Mouse (Mus musculus) intestine, embryonic 14.5 days (tissue): ENCODE data around the gene Adgra1. TPM values are rescaled to one million over a fixed set of nuclear protein-coding genes. Genes with fewer than 3 reads are reported as not detected.

Experiments used
- ATAC-seq: fragments of 200-750 bp; cut with Nextera tagmentation; replicated peaks from 2 replicates; pipeline ENCODE4 v1.8.0; 2017; ENCODE audit warnings: low read depth, moderate number of reproducible peaks, moderate TSS enrichment, moderate library complexity; ENCODE audit not compliant: low FRiP score, low TSS enrichment
- DNase-seq: peaks from one replicate; pipeline ENCODE4 v3.0.0-alpha.2; 2018; ENCODE audit warnings: low spot score
- H3K27ac ChIP-seq: fragments of 300-500 bp; sonication (generic); 2 replicates; pipeline ENCODE4 v1.5.1; 2014; ENCODE audit warnings: low read depth, mild to moderate bottlenecking, control low read depth
- H3K27me3 ChIP-seq: fragments of 300-500 bp; sonication (generic); replicated peaks from 2 replicates; pipeline ENCODE4 v1.6.1; 2014; ENCODE audit warnings: low read length, control low read depth; ENCODE audit not compliant: control insufficient read depth, insufficient read depth
- H3K36me3 ChIP-seq: fragments of 300-500 bp; sonication (generic); 2 replicates; pipeline ENCODE4 v1.6.1; 2014; ENCODE audit warnings: low read length, control low read depth; ENCODE audit not compliant: control insufficient read depth, insufficient read depth
- H3K4me1 ChIP-seq: fragments of 300-500 bp; sonication (generic); replicated peaks from 2 replicates; pipeline ENCODE4 v1.6.1; 2014; ENCODE audit warnings: low read length, control low read depth, mixed read lengths; ENCODE audit not compliant: control insufficient read depth, insufficient read depth
- H3K4me2 ChIP-seq: fragments of 300-500 bp; sonication (generic); 2 replicates; pipeline ENCODE4 v1.6.1; 2014; ENCODE audit warnings: low read length
- H3K4me3 ChIP-seq: fragments of 300-500 bp; sonication (generic); 2 replicates; pipeline ENCODE4 v1.5.1; 2014; ENCODE audit warnings: low read depth, low read length, control low read depth, mixed read lengths
- H3K9ac ChIP-seq: fragments of 300-500 bp; sonication (generic); 2 replicates; pipeline ENCODE4 v1.6.1; 2014; ENCODE audit warnings: mild to moderate bottlenecking, low read length
- H3K9me3 ChIP-seq: fragments of 300-500 bp; sonication (generic); 2 replicates; pipeline ENCODE4 v1.6.1; 2016; ENCODE audit warnings: low read length, control low read depth; ENCODE audit not compliant: control insufficient read depth
- WGBS: fragments of 180-500 bp; shearing (Covaris S2); extraction: QIAGEN DNeasy Blood & Tissue Kit; methylation state at CpG from one replicate; pipeline ENCODE4 v1.1.7; 2014; 5-methylcytosine and 5-hydroxymethylcytosine counted together
- polyA plus RNA-seq: library from polyadenylated mRNA; unstranded; fragments of >200 nt; fragmentation: Nextera tagmentation; extraction: Ambion mirVana; gene quantifications from 2 replicates; pipeline ENCODE4 v1.2.1, GENCODE M21; 2014

Adgra1 gene
- polyA plus RNA-seq, 1 experiment from 2014 or later = 0.50 TPM

GRCm38 (mm10) chr7:139810036-139810435, 23.9 kb upstream of the Adgra1 start:
- Histone ChIP-seq H3K9me3 (no peaks in the 10 kb centered on the region), H3K9ac (no peak overlapping the region), H3K4me3 (no peak overlapping the region), H3K27ac (no peak overlapping the region), H3K27me3 (no peaks in the 10 kb centered on the region), H3K4me1 (no peaks in the 10 kb centered on the region), H3K36me3 (no peaks in the 10 kb centered on the region), H3K4me2 (no peak overlapping the region)
- no peak for DNase-seq
- 77% methylated on average over 6 of the region's 6 CpGs for WGBS
- no peak for ATAC-seq

DNA sequence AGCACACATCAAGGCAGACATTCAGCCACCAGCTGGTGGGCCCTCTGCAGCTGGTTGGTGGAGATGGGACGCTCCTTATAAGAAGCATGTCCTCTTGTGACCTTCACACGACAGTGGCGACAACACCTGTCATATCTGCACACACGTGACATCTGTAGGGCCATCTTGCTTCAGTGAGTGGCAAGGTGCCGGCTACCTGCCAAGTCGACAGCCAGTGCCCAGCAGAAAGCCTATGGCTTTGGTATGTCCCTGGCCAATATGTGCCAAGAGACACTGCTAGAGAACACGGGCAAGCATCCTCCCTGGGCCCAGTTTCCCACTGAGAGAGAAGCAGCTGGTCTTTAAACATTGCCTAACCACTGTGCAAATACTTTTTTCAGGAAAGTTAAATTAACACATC, 22.3 kb upstream of the Adgra1 start:
- Histone ChIP-seq H3K4me1 (no peaks in the 10 kb centered on the region), H3K4me3 (no peak overlapping the region), H3K9ac (no peak overlapping the region), H3K4me2 (no peak overlapping the region), H3K36me3 (no peaks in the 10 kb centered on the region), H3K27ac (no peak overlapping the region), H3K27me3 (no peaks in the 10 kb centered on the region), H3K9me3 (no peaks in the 10 kb centered on the region)
- WGBS = 86% methylated on average over 7 of the region's 7 CpGs
- DNase-seq = no peak
- no peak for ATAC-seq

- H3K9ac ChIP-seq = no peak overlapping the region
- H3K4me3 ChIP-seq = no peak overlapping the region
- H3K4me1 ChIP-seq = no peaks in the 10 kb centered on the region
- no peaks in the 10 kb centered on the region for H3K27me3 ChIP-seq
- 84% methylated on average over 6 of the region's 6 CpGs for whole genome bisulfite sequencing
- no peak for DNase-seq
- no peak for ATAC-seq
- no peak overlapping the region for H3K27ac ChIP-seq
- no peak overlapping the region for H3K4me2 ChIP-seq
- no peaks in the 10 kb centered on the region for H3K36me3 ChIP-seq
- H3K9me3 ChIP-seq = no peaks in the 10 kb centered on the region
Measured at GRCm38 (mm10) chr7:139813577-139814207, 20.3 kb upstream of the Adgra1 start.

- DNase-seq = no peak
- H3K36me3 ChIP-seq = no peaks in the 10 kb centered on the region
- no peaks in the 10 kb centered on the region for H3K4me1 ChIP-seq
- H3K27ac ChIP-seq = no peak overlapping the region
- no peak overlapping the region for H3K4me3 ChIP-seq
- no peak for ATAC-seq
- no peaks in the 10 kb centered on the region for H3K9me3 ChIP-seq
- no peak overlapping the region for H3K4me2 ChIP-seq
- H3K27me3 ChIP-seq = no peaks in the 10 kb centered on the region
- 56% methylated on average over 12 of the region's 12 CpGs for WGBS
- H3K9ac ChIP-seq = no peak overlapping the region
Measured at GRCm38 (mm10) chr7:139822301-139823010, 11.5 kb upstream of the Adgra1 start.

DNA sequence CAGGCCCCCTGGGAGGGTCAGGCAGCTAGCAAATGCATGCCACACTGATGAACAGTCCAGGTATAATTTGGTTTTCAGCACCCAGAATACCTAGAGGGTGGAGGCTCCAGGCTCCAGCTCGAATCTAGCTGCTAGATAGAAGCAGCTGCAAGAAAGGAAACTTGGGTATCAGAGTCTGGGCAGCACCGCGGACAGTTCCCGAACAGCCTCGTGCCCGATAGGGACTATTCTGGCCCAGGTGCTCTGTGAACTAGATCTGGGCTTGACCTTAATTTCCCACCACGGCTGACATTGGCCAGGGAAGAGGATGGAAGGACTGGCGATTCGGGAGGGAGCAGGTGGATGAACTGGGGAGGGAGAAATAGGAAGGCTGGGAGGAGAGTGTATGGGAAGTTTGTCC, 6.3 kb upstream of the Adgra1 start:
- Histone ChIP-seq H3K4me2 (no peak overlapping the region), H3K4me3 (no peak overlapping the region), H3K4me1 (no peaks in the 10 kb centered on the region), H3K9me3 (no peaks in the 10 kb centered on the region), H3K9ac (no peak overlapping the region), H3K36me3 (no peaks in the 10 kb centered on the region), H3K27ac (no peak overlapping the region), H3K27me3 (0 out of 2 replicates have a peak, but pooled peaks cover 2% of the 10 kb centered on the region)
- no peak for ATAC-seq
- 6% methylated on average over 9 of the region's 9 CpGs for WGBS
- peak; percentile 78 for DNase-seq

DNA sequence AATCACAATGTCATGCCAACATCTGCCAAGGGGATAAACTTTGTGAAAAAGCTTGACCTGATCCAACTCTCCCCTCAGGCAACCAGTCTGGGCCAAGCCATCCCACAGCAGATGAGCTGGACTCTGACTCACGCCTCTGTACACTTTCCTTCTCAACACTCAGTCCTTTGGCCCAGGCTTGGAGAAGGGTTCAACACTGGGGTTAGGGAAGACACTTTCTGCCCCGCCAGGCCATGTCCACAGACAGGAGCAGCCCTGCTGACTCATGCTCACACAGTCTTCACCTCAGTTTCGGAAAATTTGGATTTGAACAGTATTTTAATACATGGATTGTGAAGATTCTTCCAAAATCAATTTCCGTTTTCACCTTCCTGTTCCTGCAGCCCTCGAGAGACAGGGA, 442 bp upstream of the Adgra1 start:
- DNase-seq (no peak), ATAC-seq (no peak)
- H3K27me3 ChIP-seq = peaks cover 24% of the 10 kb centered on the region; the same call in 1 of the 2 replicates
- 35% methylated on average over 5 of the region's 5 CpGs for WGBS
- no peak overlapping the region for H3K27ac ChIP-seq
- H3K36me3 ChIP-seq = no peaks in the 10 kb centered on the region
- H3K9me3 ChIP-seq = no peaks in the 10 kb centered on the region
- 0 out of 2 replicates have a peak, but pooled peaks cover 3% of the 10 kb centered on the region for H3K4me1 ChIP-seq
- H3K4me3 ChIP-seq = no peak overlapping the region; the same call in 1 of the 2 replicates
- peak overlapping the region; percentile 42 for H3K4me2 ChIP-seq
- no peak overlapping the region for H3K9ac ChIP-seq

DNA sequence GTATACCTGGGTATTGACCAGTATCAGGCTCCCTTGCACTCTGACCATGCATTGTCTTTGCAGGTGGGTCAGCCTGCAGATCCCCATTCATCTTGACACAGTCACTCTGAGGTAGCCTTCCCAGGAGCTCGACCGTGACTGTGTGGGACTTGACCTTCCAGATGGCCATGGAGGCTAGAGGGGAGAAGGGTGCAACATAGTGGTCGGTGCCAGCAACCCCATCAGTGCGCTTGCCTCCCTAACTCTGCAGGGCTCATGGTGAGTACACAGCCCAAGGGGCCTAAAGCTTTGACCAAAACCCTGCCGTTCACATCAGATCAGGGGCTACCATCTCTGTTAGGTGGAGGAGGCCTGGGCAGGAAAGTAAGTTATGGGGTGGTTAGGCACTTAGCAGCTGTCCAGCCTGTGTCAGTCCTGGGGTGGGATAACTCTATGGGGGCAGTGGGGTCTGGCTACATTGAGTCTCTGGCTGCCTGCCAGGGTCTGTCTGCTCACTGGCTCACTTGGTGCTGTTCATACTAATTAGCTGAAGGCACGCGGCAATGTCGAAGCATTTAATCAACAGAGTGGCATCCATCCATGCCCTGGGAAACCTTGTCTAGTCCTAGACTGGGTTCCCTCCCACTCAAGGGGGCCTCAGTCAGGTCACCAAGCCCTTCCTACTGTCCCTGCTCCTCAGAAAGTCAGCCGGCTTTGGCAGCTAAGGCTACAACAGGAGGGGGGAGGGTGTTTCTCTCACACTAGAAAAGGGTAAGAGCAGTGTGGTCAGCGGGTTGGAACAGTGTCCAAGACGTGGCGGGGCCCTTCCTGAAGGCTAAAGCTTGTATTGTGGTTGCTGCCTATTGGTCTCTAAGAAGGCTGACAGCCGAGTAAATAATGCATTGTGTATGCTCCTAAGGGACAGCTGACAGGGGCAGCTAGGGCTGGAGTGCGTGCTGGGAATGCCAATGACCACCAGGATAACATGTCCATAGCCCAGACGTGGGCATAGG, 1.5 kb downstream of the Adgra1 start:
- 69% methylated on average over 15 of the region's 15 CpGs for WGBS
- DNase-seq = no peak

GRCm38 (mm10) chr7:139840443-139841168, 6.6 kb downstream of the Adgra1 start:
- Histone ChIP-seq H3K27me3 (0 out of 2 replicates have a peak, but pooled peaks cover 4% of the 10 kb centered on the region), H3K36me3 (no peaks in the 10 kb centered on the region), H3K4me1 (no peaks in the 10 kb centered on the region), H3K9me3 (no peaks in the 10 kb centered on the region), H3K4me3 (no peak overlapping the region), H3K27ac (no peak overlapping the region), H3K9ac (no peak overlapping the region), H3K4me2 (no peak overlapping the region)
- DNase-seq (no peak), ATAC-seq (no peak)
- 86% methylated on average over 11 of the region's 11 CpGs for WGBS

More for the DNA sequence above, 1.5 kb downstream of the Adgra1 start:
- no peak overlapping the region for H3K27ac ChIP-seq
- peaks cover 24% of the 10 kb centered on the region; the same call in 1 of the 2 replicates for H3K27me3 ChIP-seq
- H3K9ac ChIP-seq = no peak overlapping the region
- no peak overlapping the region for H3K4me3 ChIP-seq
- H3K4me1 ChIP-seq = 0 out of 2 replicates have a peak, but pooled peaks cover 3% of the 10 kb centered on the region
- ATAC-seq = no peak
- H3K4me2 ChIP-seq = no peak overlapping the region
- no peaks in the 10 kb centered on the region for H3K36me3 ChIP-seq
- H3K9me3 ChIP-seq = no peaks in the 10 kb centered on the region
